In the genomic region with DNA sequence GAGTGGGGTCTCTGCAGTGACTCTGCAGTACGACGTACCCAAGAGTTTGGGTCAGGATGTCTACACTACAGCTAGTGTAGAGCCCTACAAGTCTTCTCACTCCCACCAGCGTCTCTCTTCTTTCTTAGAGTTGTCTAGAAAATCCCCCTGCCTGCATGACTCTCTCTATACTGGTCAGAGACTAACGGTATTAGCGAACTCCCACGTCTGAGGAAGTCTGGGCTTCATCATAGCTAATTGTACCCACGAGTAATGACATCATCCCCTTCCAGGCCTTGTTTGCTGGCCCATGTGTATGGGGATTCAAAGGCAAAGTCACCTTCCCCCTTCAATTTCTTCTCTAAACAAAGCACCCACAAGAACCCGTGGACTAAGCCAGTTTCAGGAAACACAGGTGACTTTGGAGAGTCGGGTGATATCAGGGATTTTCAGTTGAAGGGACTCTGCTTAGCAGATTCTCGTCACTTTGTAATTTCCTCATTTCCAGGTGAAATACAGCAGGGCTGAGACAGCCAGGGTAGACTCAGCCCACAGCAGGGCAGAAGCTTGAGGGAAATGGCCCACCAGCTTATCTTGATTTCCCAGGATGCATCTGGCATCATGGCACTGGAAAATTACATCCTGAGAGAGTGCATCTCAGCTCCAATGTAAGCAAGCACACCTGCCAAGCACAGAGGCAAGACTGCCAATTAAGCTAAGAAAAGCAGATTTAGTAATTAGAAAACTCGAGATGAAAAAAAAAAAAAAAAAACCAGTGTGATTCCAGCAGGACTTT, we compare ENCODE assay signal across 14 mouse cellular contexts.
A peak's percentile ranks its signal among the peaks of the same experiment; 100 is the strongest.
DNase-seq lines count a peak whose midpoint lies in the region; ATAC-seq and TF ChIP-seq lines count a peak whose summit lies in the region.
"Had no signal": no experiment of that assay in that cellular context is flagged by ENCODE, and none has a peak within 500 bp of the region (broad histone marks: within the 10 kb centered on the region; RNA-seq: fewer than 3 reads in every experiment).

No protein-coding gene starts in this region.

- no peak overlapping the region for H3K9ac ChIP-seq in limb, embryonic 14.5 days (ENCODE audit: low read depth, low read length, severe bottlenecking)
- no peak overlapping the region for H3K9ac ChIP-seq in embryonic facial prominence, embryonic 11.5 days (replicated peaks; ENCODE audit: low read length)
- H3K9ac ChIP-seq: heart, embryonic 13.5 days; liver, embryonic 14.5 days had no signal

- no peak overlapping the region for H3K4me2 ChIP-seq in limb, embryonic 14.5 days (replicated peaks; ENCODE audit: low read depth, low read length, severe bottlenecking)
- H3K4me2 ChIP-seq in embryonic facial prominence, embryonic 11.5 days (ENCODE audit: low read depth, low read length): no peak overlapping the region
- H3K4me2 ChIP-seq: heart, embryonic 13.5 days had no signal

- ATAC-seq in frontal cortex, adult (ENCODE audit: low TSS enrichment): 0 out of 2 replicates have a peak, but pooled peaks have one; percentile 16
- peak; percentile 37; the same call in 1 of the 2 replicates for ATAC-seq in limb, embryonic 14.5 days (ENCODE audit: low FRiP score, low read depth)
- ATAC-seq in embryonic facial prominence, embryonic 11.5 days (replicated peaks; ENCODE audit: insufficient number of reproducible peaks, low FRiP score, low TSS enrichment, low read depth): peak; percentile 54; the same call in 1 of the 2 replicates
- peak; percentile 42; the same call in 1 of the 2 replicates for ATAC-seq in megakaryocyte progenitor cell, adult 5-6 weeks (replicated peaks; ENCODE audit: poor library complexity)

- WGBS in limb, embryonic 14.5 days: 45% methylated on average over 11 of the region's 11 CpGs
- 63% methylated on average over 11 of the region's 11 CpGs for WGBS in limb, embryonic 10.5 days
- 53% methylated on average over 11 of the region's 11 CpGs for WGBS in embryonic facial prominence, embryonic 11.5 days
- 64% methylated on average over 11 of the region's 11 CpGs for WGBS in kidney, adult 2 months

- TF ChIP-seq CTCF in kidney, adult 2 months (conservative IDR thresholded peaks at IDR 0.05; ENCODE audit: insufficient read depth, insufficient read length, low read depth, low read length): no peak

- H3K36me3 ChIP-seq in limb, embryonic 14.5 days (ENCODE audit: control insufficient read depth, insufficient read depth, low read length): no peaks in the 10 kb centered on the region
- H3K36me3 ChIP-seq in limb, embryonic 10.5 days: no peaks in the 10 kb centered on the region
- H3K36me3 ChIP-seq in embryonic facial prominence, embryonic 11.5 days (replicated peaks; ENCODE audit: control insufficient read depth, insufficient read depth, low read depth, low read length): no peaks in the 10 kb centered on the region
- no peaks in the 10 kb centered on the region for H3K36me3 ChIP-seq in kidney, adult 2 months (ENCODE audit: control insufficient read depth, insufficient read depth, low read length)

- H3K27me3 ChIP-seq in limb, embryonic 14.5 days (ENCODE audit: control insufficient read depth, insufficient read depth, low read length): no peaks in the 10 kb centered on the region
- H3K27me3 ChIP-seq in limb, embryonic 10.5 days (ENCODE audit: low read depth, poor library complexity, severe bottlenecking): no peaks in the 10 kb centered on the region
- no peaks in the 10 kb centered on the region for H3K27me3 ChIP-seq in embryonic facial prominence, embryonic 11.5 days (ENCODE audit: control insufficient read depth, insufficient read depth, low read length)
- H3K27me3 ChIP-seq in kidney, adult 2 months (replicated peaks; ENCODE audit: control insufficient read depth, insufficient read depth, low read length): no peaks in the 10 kb centered on the region
- H3K27me3 ChIP-seq: heart, embryonic 13.5 days had no signal

- H3K9me3 ChIP-seq in limb, embryonic 14.5 days (ENCODE audit: control insufficient read depth, low read length): no peaks in the 10 kb centered on the region
- no peaks in the 10 kb centered on the region for H3K9me3 ChIP-seq in limb, embryonic 10.5 days (replicated peaks)
- H3K9me3 ChIP-seq in embryonic facial prominence, embryonic 11.5 days (replicated peaks; ENCODE audit: control insufficient read depth, low read length): no peaks in the 10 kb centered on the region
- H3K9me3 ChIP-seq: heart, embryonic 13.5 days had no signal

- TF ChIP-seq POLR2A in limb, embryonic 14.5 days (IDR thresholded peaks at IDR 0.05; ENCODE audit: borderline replicate concordance, extremely low read depth, insufficient read depth, insufficient read length): no peak
- no peak for TF ChIP-seq POLR2A in kidney, adult 2 months (IDR thresholded peaks at IDR 0.05; ENCODE audit: low read depth, low read length)

- H3K4me3 ChIP-seq in limb, embryonic 14.5 days (replicated peaks; ENCODE audit: low read length): no peak overlapping the region
- H3K4me3 ChIP-seq in limb, embryonic 10.5 days: no peak overlapping the region
- H3K4me3 ChIP-seq in embryonic facial prominence, embryonic 11.5 days (ENCODE audit: low read depth, low read length): no peak overlapping the region
- H3K4me3 ChIP-seq in kidney, adult 2 months (ENCODE audit: insufficient read depth, low read depth, low read length): no peak overlapping the region
- H3K4me3 ChIP-seq: heart, embryonic 13.5 days; layer of hippocampus, adult 2 months had no signal

- no peak overlapping the region for H3K27ac ChIP-seq in limb, embryonic 14.5 days (replicated peaks; ENCODE audit: low read depth, low read length)
- no peak overlapping the region for H3K27ac ChIP-seq in limb, embryonic 10.5 days
- no peak overlapping the region for H3K27ac ChIP-seq in embryonic facial prominence, embryonic 11.5 days (replicated peaks; ENCODE audit: low read depth, low read length)
- H3K27ac ChIP-seq in kidney, adult 2 months (ENCODE audit: insufficient read depth, low read depth, low read length): no peak overlapping the region
- H3K27ac ChIP-seq: heart, embryonic 13.5 days; layer of hippocampus, adult 2 months; liver, embryonic 14.5 days had no signal

- no peaks in the 10 kb centered on the region for H3K4me1 ChIP-seq in limb, embryonic 14.5 days (ENCODE audit: control insufficient read depth, insufficient read depth, low read length)
- H3K4me1 ChIP-seq in limb, embryonic 10.5 days: peaks cover 10% of the 10 kb centered on the region
- H3K4me1 ChIP-seq in embryonic facial prominence, embryonic 11.5 days (ENCODE audit: control insufficient read depth, insufficient read depth, low read length): no peaks in the 10 kb centered on the region
- H3K4me1 ChIP-seq in kidney, adult 2 months (ENCODE audit: control insufficient read depth, insufficient read depth, low read length): 0 out of 2 replicates have a peak, but pooled peaks cover 3% of the 10 kb centered on the region

- no peak for DNase-seq in frontal cortex, postnatal 10 days (ENCODE audit: low spot score in 2 of 2)
- no peak for DNase-seq in limb, embryonic 14.5 days (ENCODE audit: low spot score)
- no peak for DNase-seq in limb, embryonic 10.5 days (ENCODE audit: low spot score)
- peak; percentile 56 for DNase-seq in embryonic facial prominence, embryonic 11.5 days (ENCODE audit: low spot score)
- DNase-seq in gastrocnemius, adult 18-20 months (ENCODE audit: low spot score): no peak
- no peak for DNase-seq in kidney, adult 2 months
- DNase-seq: cerebellum, postnatal 36 days; kidney, adult 9 months; lung, postnatal 4 days had no signal
